Mouse (Mus musculus) forebrain, embryonic 12.5 days (tissue): ENCODE results near the gene Usp54. TPM values are rescaled to one million over a fixed set of nuclear protein-coding genes. Genes with fewer than 3 reads are reported as not detected.
A peak's percentile ranks its signal among the peaks of the same experiment; 100 is the strongest.
"Not testable (repeated sequence)": the region's sequence is repeated elsewhere in the genome, so short reads cannot be mapped to it uniquely, and the experiment has no call there.

Experiments
- ATAC-seq: fragments of 200-750 bp; cut with Nextera tagmentation; 2 replicates; pipeline ENCODE4 v1.8.0; 2017; ENCODE audit warnings: moderate TSS enrichment; ENCODE audit not compliant: low FRiP score
- H3K27ac ChIP-seq: fragments of 300-500 bp; sonication (generic); 2 replicates; pipeline ENCODE4 v1.5.1; 2016; ENCODE audit warnings: mild to moderate bottlenecking
- H3K27me3 ChIP-seq: fragments of 300-500 bp; sonication (generic); 2 replicates; pipeline ENCODE4 v1.6.1; 2016; ENCODE audit warnings: mild to moderate bottlenecking
- H3K36me3 ChIP-seq: fragments of 300-500 bp; sonication (generic); replicated peaks from 2 replicates; pipeline ENCODE4 v1.6.1; 2016; ENCODE audit warnings: mild to moderate bottlenecking
- H3K4me1 ChIP-seq: fragments of 300-500 bp; sonication (generic); 2 replicates; pipeline ENCODE4 v1.6.1; 2016
- H3K4me2 ChIP-seq: fragments of 300-500 bp; sonication (generic); 2 replicates; pipeline ENCODE4 v1.6.1; 2016; ENCODE audit warnings: mild to moderate bottlenecking, moderate library complexity
- H3K4me3 ChIP-seq: fragments of 300-500 bp; sonication (generic); replicated peaks from 2 replicates; pipeline ENCODE4 v1.5.1; 2016; ENCODE audit warnings: mild to moderate bottlenecking
- H3K9ac ChIP-seq: fragments of 300-500 bp; sonication (generic); 2 replicates; pipeline ENCODE4 v1.6.1; 2016; ENCODE audit warnings: mild to moderate bottlenecking
- H3K9me3 ChIP-seq: fragments of 300-500 bp; sonication (generic); 2 replicates; pipeline ENCODE4 v1.6.1; 2016
- WGBS: fragments of 180-500 bp; shearing (Covaris S2); methylation state at CpG from one replicate; pipeline ENCODE4 v1.1.7; 2016; 5-methylcytosine and 5-hydroxymethylcytosine counted together
- polyA plus RNA-seq: library from polyadenylated mRNA; unstranded; fragments of >200 nt; fragmentation: Nextera tagmentation; extraction: Ambion mirVana; gene quantifications from 2 replicates; pipeline ENCODE4 v1.2.1, GENCODE M21; 2016

Gene Usp54
- polyA plus RNA-seq, 1 experiment from 2014 or later = 15.8 TPM

GRCm38 (mm10) chr14:20587458-20587857 is 53.4 kb downstream of the Usp54 start:
- Histone ChIP-seq H3K9me3 (no peaks in the 10 kb centered on the region), H3K27me3 (no peaks in the 10 kb centered on the region), H3K36me3 (peaks cover 27% of the 10 kb centered on the region), H3K4me1 (no peaks in the 10 kb centered on the region), H3K9ac (no peak overlapping the region), H3K4me2 (no peak overlapping the region), H3K27ac (no peak overlapping the region), H3K4me3 (no peak overlapping the region)
- no peak for ATAC-seq
- WGBS = 87% methylated on average over 5 of the region's 5 CpGs

DNA sequence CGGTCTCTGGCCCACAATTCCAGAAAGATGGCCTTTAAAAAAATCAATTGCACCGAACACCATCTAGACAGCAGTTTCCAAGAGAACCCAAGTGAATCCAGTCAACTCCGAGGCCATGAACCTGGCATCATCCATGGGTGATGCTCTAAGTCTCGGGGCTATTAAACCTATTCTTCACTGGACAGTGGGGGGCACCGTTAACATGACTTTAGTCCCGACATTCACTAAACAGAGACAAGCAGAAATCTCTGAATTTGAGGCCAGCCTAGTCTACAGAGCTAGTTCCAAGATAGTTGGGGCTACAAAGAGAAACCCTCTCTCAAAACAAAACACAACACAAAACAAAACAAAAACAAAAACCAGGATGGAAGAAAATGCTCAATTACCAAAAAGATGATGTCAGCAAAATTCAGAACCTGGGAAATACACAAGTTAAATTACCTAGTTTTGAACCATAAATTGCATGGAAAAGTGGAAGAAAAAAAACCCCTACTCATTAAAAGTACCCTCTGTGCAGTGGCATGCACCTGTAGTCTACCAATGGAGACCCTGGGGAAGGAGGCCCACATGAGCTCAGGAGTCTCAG is 61.9 kb downstream of the Usp54 start:
- no peak overlapping the region for H3K4me3 ChIP-seq
- H3K9me3 ChIP-seq = no peaks in the 10 kb centered on the region
- WGBS = 74% methylated on average over 6 of the region's 6 CpGs
- H3K9ac ChIP-seq = no peak overlapping the region
- peaks cover 23% of the 10 kb centered on the region for H3K36me3 ChIP-seq
- H3K27ac ChIP-seq = no peak overlapping the region
- no peaks in the 10 kb centered on the region for H3K27me3 ChIP-seq
- H3K4me2 ChIP-seq = no peak overlapping the region
- ATAC-seq = no peak
- H3K4me1 ChIP-seq = no peaks in the 10 kb centered on the region

- Histone ChIP-seq H3K4me3 (no peak overlapping the region), H3K9me3 (no peaks in the 10 kb centered on the region), H3K27ac (no peak overlapping the region), H3K36me3 (peaks cover 23% of the 10 kb centered on the region), H3K27me3 (no peaks in the 10 kb centered on the region), H3K4me2 (no peak overlapping the region), H3K9ac (no peak overlapping the region), H3K4me1 (no peaks in the 10 kb centered on the region)
- ATAC-seq = no peak
- WGBS = 50% methylated on average over 7 of the region's 7 CpGs
These were observed 64.7 kb downstream of the Usp54 start for GRCm38 (mm10) chr14:20576179-20576578.

GRCm38 (mm10) chr14:20573196-20573595 is 67.7 kb downstream of the Usp54 start:
- H3K27me3 ChIP-seq, H3K9me3 ChIP-seq, H3K4me2 ChIP-seq, H3K4me3 ChIP-seq, ATAC-seq, H3K4me1 ChIP-seq, H3K27ac ChIP-seq, H3K9ac ChIP-seq: not testable (repeated sequence)
- 87% methylated on average over 3 of the region's 3 CpGs for WGBS
- peaks cover 47% of the 10 kb centered on the region for H3K36me3 ChIP-seq

- H3K27ac ChIP-seq = no peak overlapping the region
- no peak overlapping the region for H3K4me2 ChIP-seq
- H3K4me1 ChIP-seq = no peaks in the 10 kb centered on the region
- H3K4me3 ChIP-seq = no peak overlapping the region
- H3K9me3 ChIP-seq = no peaks in the 10 kb centered on the region
- no peak for ATAC-seq
- H3K36me3 ChIP-seq = peaks cover 65% of the 10 kb centered on the region
- 74% methylated on average over 9 of the region's 9 CpGs for WGBS
- H3K9ac ChIP-seq = no peak overlapping the region
- no peaks in the 10 kb centered on the region for H3K27me3 ChIP-seq
These were observed 75.4 kb downstream of the Usp54 start for GRCm38 (mm10) chr14:20565256-20566021.

DNA sequence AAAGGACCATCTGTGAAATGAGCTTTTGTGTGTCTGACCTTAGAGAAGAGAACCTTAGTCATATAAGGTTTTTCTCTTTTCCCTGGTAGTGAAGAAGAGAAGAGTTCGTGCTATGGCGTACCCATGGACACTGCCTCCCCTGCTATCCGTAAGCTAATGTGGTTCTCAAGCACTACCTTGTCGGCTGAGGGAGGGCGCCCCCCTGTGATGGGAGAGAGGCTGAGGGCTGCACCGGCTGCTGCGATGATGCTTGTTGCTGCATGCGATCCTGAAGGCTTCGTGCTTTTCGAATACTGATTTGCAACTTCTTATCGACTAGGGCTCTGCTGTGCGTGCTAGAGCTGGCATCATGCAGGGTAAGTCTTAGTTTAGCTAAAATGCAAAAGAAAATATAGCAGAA is 76.2 kb downstream of the Usp54 start:
- H3K27ac ChIP-seq = no peak overlapping the region
- no peaks in the 10 kb centered on the region for H3K9me3 ChIP-seq
- H3K4me2 ChIP-seq = no peak overlapping the region
- no peak overlapping the region for H3K9ac ChIP-seq
- WGBS = 76% methylated on average over 12 of the region's 12 CpGs
- no peaks in the 10 kb centered on the region for H3K27me3 ChIP-seq
- ATAC-seq = no peak
- H3K36me3 ChIP-seq = peaks cover 61% of the 10 kb centered on the region
- H3K4me3 ChIP-seq = no peak overlapping the region
- no peaks in the 10 kb centered on the region for H3K4me1 ChIP-seq

DNA sequence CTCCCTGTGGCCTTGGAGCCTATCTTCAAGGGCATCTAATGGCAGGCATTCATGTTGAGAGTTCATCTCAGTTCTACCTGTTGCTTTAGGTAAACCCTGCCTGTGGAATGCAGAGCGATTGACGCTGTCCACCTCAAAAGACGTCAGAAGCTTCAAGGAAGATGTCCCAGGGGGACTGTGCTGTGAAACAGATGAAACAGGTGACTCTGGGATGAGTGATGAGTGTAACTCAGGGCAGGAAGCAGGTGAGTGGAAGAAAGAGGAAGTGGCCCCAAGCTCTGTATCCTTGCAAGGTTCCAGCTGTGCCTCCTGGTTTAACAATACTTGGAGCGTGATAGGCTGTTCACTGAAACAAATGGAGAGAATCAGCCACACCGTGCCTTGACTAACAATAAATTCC is 79.0 kb downstream of the Usp54 start:
- peaks cover 57% of the 10 kb centered on the region for H3K36me3 ChIP-seq
- H3K9ac ChIP-seq = no peak overlapping the region
- H3K4me3 ChIP-seq = no peak overlapping the region
- no peak overlapping the region for H3K4me2 ChIP-seq
- WGBS = 90% methylated on average over 5 of the region's 5 CpGs
- no peak overlapping the region for H3K27ac ChIP-seq
- H3K4me1 ChIP-seq = no peaks in the 10 kb centered on the region
- ATAC-seq = no peak
- H3K27me3 ChIP-seq = no peaks in the 10 kb centered on the region
- H3K9me3 ChIP-seq = 0 out of 2 replicates have a peak, but pooled peaks cover 3% of the 10 kb centered on the region

DNA sequence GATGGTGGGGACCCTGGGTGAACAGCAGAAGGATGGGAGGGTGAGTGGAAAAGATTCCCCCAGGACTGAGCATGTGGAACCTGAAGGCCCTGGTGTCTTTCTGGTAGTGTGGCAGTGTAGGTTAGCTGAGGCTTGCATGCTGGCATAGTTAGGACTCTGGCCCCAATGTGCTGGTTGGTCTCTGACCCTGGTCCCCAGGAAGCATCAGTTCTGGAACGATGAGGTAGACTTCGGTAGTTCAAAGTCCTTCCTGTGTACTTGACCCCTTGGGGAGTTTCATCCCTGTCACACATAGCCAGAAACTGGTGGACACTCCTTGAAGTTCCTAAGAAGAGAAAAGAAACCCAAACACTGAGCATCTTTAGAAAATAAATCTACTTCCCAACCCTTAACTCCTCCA is 90.7 kb downstream of the Usp54 start:
- peaks cover 48% of the 10 kb centered on the region for H3K36me3 ChIP-seq
- no peak overlapping the region for H3K4me2 ChIP-seq
- no peak overlapping the region for H3K4me3 ChIP-seq
- H3K9ac ChIP-seq = no peak overlapping the region
- no peak overlapping the region for H3K27ac ChIP-seq
- H3K9me3 ChIP-seq = no peaks in the 10 kb centered on the region
- ATAC-seq = no peak
- peaks cover 5% of the 10 kb centered on the region for H3K4me1 ChIP-seq
- 86% methylated on average over 2 of the region's 2 CpGs for WGBS
- H3K27me3 ChIP-seq = no peaks in the 10 kb centered on the region

GRCm38 (mm10) chr14:20546415-20546814 is 94.4 kb downstream of the Usp54 start, which contains the start of gene Ppp3cb:
Ppp3cb (minus strand) TSS chr14:20546573.
- H3K36me3 ChIP-seq = peaks cover 30% of the 10 kb centered on the region
- H3K9me3 ChIP-seq = no peaks in the 10 kb centered on the region
- under 1% methylated on average over 26 of the region's 29 CpGs for WGBS
- peak within 1 kb of the TSS; percentile 96 for H3K4me3 ChIP-seq
- H3K4me1 ChIP-seq = peaks cover 15% of the 10 kb centered on the region
- ATAC-seq = peak; percentile 94
- peak within 1 kb of the TSS; percentile 63 for H3K4me2 ChIP-seq
- H3K27me3 ChIP-seq = no peaks in the 10 kb centered on the region
- peak within 1 kb of the TSS; percentile 99 for H3K27ac ChIP-seq
- peak within 1 kb of the TSS; percentile 98 for H3K9ac ChIP-seq

GRCm38 (mm10) chr14:20545529-20546331 is 95.1 kb downstream of the Usp54 start:
- peak overlapping the region; percentile 63 for H3K4me2 ChIP-seq
- peak overlapping the region; percentile 96 for H3K4me3 ChIP-seq
- ATAC-seq = peak; percentile 96
- peak overlapping the region; percentile 98 for H3K9ac ChIP-seq
- peak overlapping the region; percentile 99 for H3K27ac ChIP-seq
- H3K36me3 ChIP-seq = peaks cover 24% of the 10 kb centered on the region
- under 1% methylated on average over 61 of the region's 67 CpGs for WGBS
- H3K9me3 ChIP-seq = no peaks in the 10 kb centered on the region
- peaks cover 15% of the 10 kb centered on the region for H3K4me1 ChIP-seq
- H3K27me3 ChIP-seq = no peaks in the 10 kb centered on the region

- no peak overlapping the region for H3K9ac ChIP-seq
- H3K9me3 ChIP-seq = no peaks in the 10 kb centered on the region
- peaks cover 16% of the 10 kb centered on the region for H3K36me3 ChIP-seq
- no peak overlapping the region for H3K27ac ChIP-seq
- 80% methylated on average over 7 of the region's 7 CpGs for WGBS
- no peaks in the 10 kb centered on the region for H3K27me3 ChIP-seq
- peak overlapping the region; percentile 63 for H3K4me2 ChIP-seq
- peaks cover 15% of the 10 kb centered on the region for H3K4me1 ChIP-seq
- no peak for ATAC-seq
- H3K4me3 ChIP-seq = peak overlapping the region; percentile 96
These were observed 96.1 kb downstream of the Usp54 start for GRCm38 (mm10) chr14:20544467-20545411.
